Mouse (Mus musculus): ENCODE results near the gene Pomgnt1. TPM values are rescaled to one million over a fixed set of nuclear protein-coding genes. Genes with fewer than 3 reads are reported as not detected.

Pomgnt1 gene
- polyA plus RNA-seq, 1 experiment from 2014 or later, result 11.8 TPM

GRCm38 (mm10) chr4:116175136-116175535 lies 51.5 kb downstream of the Pomgnt1 start:
- H3K9ac ChIP-seq (ENCODE audit: low read depth, low read length), result no peak overlapping the region
- peaks cover 6% of the 10 kb centered on the region for H3K27me3 ChIP-seq (ENCODE audit: control insufficient read depth, insufficient read depth, low read depth, low read length)
- ATAC-seq (ENCODE audit: low read depth), result no peak
- H3K36me3 ChIP-seq (ENCODE audit: control insufficient read depth, insufficient read depth), result no peaks in the 10 kb centered on the region
- H3K27ac ChIP-seq (ENCODE audit: low read length), result no peak overlapping the region
- no peak overlapping the region for H3K4me3 ChIP-seq (ENCODE audit: low read depth, low read length)
- H3K4me1 ChIP-seq (ENCODE audit: control insufficient read depth, low read depth, low read length), result peaks cover 22% of the 10 kb centered on the region
- H3K9me3 ChIP-seq (replicated peaks; ENCODE audit: control insufficient read depth, low read length), result no peaks in the 10 kb centered on the region
- H3K4me2 ChIP-seq (ENCODE audit: low read depth, low read length), result no peak overlapping the region

- peaks cover 6% of the 10 kb centered on the region for H3K27me3 ChIP-seq (ENCODE audit: control insufficient read depth, insufficient read depth, low read depth, low read length)
- H3K4me2 ChIP-seq (ENCODE audit: low read depth, low read length), result peak overlapping the region; percentile 33
- peak; percentile 83 for ATAC-seq (ENCODE audit: low read depth)
- H3K27ac ChIP-seq (ENCODE audit: low read length), result no peak overlapping the region
- H3K4me1 ChIP-seq (ENCODE audit: control insufficient read depth, low read depth, low read length), result peaks cover 22% of the 10 kb centered on the region
- no peak overlapping the region for H3K4me3 ChIP-seq (ENCODE audit: low read depth, low read length)
- no peaks in the 10 kb centered on the region for H3K36me3 ChIP-seq (ENCODE audit: control insufficient read depth, insufficient read depth)
- H3K9me3 ChIP-seq (replicated peaks; ENCODE audit: control insufficient read depth, low read length), result no peaks in the 10 kb centered on the region
- 26% methylated on average over 7 of the region's 7 CpGs for WGBS (ENCODE audit: insufficient replicate concordance)
- no peak overlapping the region for H3K9ac ChIP-seq (ENCODE audit: low read depth, low read length)
These were observed 52.3 kb downstream of the Pomgnt1 start for GRCm38 (mm10) chr4:116175711-116176542.

- H3K9me3 ChIP-seq (replicated peaks; ENCODE audit: control insufficient read depth, low read length), result no peaks in the 10 kb centered on the region
- 0 out of 2 replicates have a peak, but pooled peaks have one; percentile 28 for ATAC-seq (ENCODE audit: low read depth)
- H3K27ac ChIP-seq (ENCODE audit: low read length), result peak overlapping the region; percentile 9; the same call in 1 of the 2 replicates
- 6% methylated on average over 10 of the region's 10 CpGs for WGBS (ENCODE audit: insufficient replicate concordance)
- no peaks in the 10 kb centered on the region for H3K36me3 ChIP-seq (ENCODE audit: control insufficient read depth, insufficient read depth)
- H3K9ac ChIP-seq (ENCODE audit: low read depth, low read length), result no peak overlapping the region
- H3K4me1 ChIP-seq (ENCODE audit: control insufficient read depth, low read depth, low read length), result peaks cover 22% of the 10 kb centered on the region
- H3K27me3 ChIP-seq (ENCODE audit: control insufficient read depth, insufficient read depth, low read depth, low read length), result peaks cover 6% of the 10 kb centered on the region
- H3K4me3 ChIP-seq (ENCODE audit: low read depth, low read length), result no peak overlapping the region
- peak overlapping the region; percentile 33 for H3K4me2 ChIP-seq (ENCODE audit: low read depth, low read length)
These were observed 52.9 kb downstream of the Pomgnt1 start for GRCm38 (mm10) chr4:116176543-116176988.

- Histone ChIP-seq H3K4me2 (ENCODE audit: low read depth, low read length) (peak overlapping the region; percentile 33), H3K27me3 (ENCODE audit: control insufficient read depth, insufficient read depth, low read depth, low read length) (peaks cover 6% of the 10 kb centered on the region), H3K4me3 (ENCODE audit: low read depth, low read length) (no peak overlapping the region), H3K9ac (ENCODE audit: low read depth, low read length) (no peak overlapping the region), H3K9me3 (replicated peaks; ENCODE audit: control insufficient read depth, low read length) (no peaks in the 10 kb centered on the region), H3K36me3 (ENCODE audit: control insufficient read depth, insufficient read depth) (no peaks in the 10 kb centered on the region), H3K4me1 (ENCODE audit: control insufficient read depth, low read depth, low read length) (peaks cover 22% of the 10 kb centered on the region), H3K27ac (ENCODE audit: low read length) (no peak overlapping the region)
- WGBS (ENCODE audit: insufficient replicate concordance), result 28% methylated on average over 5 of the region's 5 CpGs
- peak; percentile 59 for ATAC-seq (ENCODE audit: low read depth)
These were observed 53.5 kb downstream of the Pomgnt1 start for GRCm38 (mm10) chr4:116177140-116177539.

GRCm38 (mm10) chr4:116182079-116182478 lies 58.4 kb downstream of the Pomgnt1 start:
- no peak for ATAC-seq (ENCODE audit: low read depth)
- Histone ChIP-seq H3K9me3 (replicated peaks; ENCODE audit: control insufficient read depth, low read length) (no peaks in the 10 kb centered on the region), H3K36me3 (ENCODE audit: control insufficient read depth, insufficient read depth) (no peaks in the 10 kb centered on the region), H3K4me1 (ENCODE audit: control insufficient read depth, low read depth, low read length) (no peaks in the 10 kb centered on the region), H3K9ac (ENCODE audit: low read depth, low read length) (no peak overlapping the region), H3K27ac (ENCODE audit: low read length) (no peak overlapping the region), H3K4me2 (ENCODE audit: low read depth, low read length) (no peak overlapping the region), H3K4me3 (ENCODE audit: low read depth, low read length) (no peak overlapping the region), H3K27me3 (ENCODE audit: control insufficient read depth, insufficient read depth, low read depth, low read length) (peaks cover 11% of the 10 kb centered on the region)
- WGBS (ENCODE audit: insufficient replicate concordance), result 47% methylated on average over 3 of the region's 3 CpGs

- Histone ChIP-seq H3K27ac (ENCODE audit: low read length) (no peak overlapping the region), H3K27me3 (ENCODE audit: control insufficient read depth, insufficient read depth, low read depth, low read length) (peaks cover 9% of the 10 kb centered on the region)
These were observed 59.1 kb downstream of the Pomgnt1 start for GRCm38 (mm10) chr4:116182745-116183144.

GRCm38 (mm10) chr4:116185083-116185482 lies 61.4 kb downstream of the Pomgnt1 start:
- 57% methylated on average over 4 of the region's 4 CpGs for WGBS (ENCODE audit: insufficient replicate concordance)
- H3K9ac ChIP-seq (ENCODE audit: low read depth, low read length), result no peak overlapping the region
- no peak for ATAC-seq (ENCODE audit: low read depth)

More at GRCm38 (mm10) chr4:116182745-116183144, 59.1 kb downstream of the Pomgnt1 start:
- H3K4me1 ChIP-seq (ENCODE audit: control insufficient read depth, low read depth, low read length), result no peaks in the 10 kb centered on the region
- 30% methylated on average over 12 of the region's 12 CpGs for WGBS (ENCODE audit: insufficient replicate concordance)
- no peaks in the 10 kb centered on the region for H3K9me3 ChIP-seq (replicated peaks; ENCODE audit: control insufficient read depth, low read length)
- ATAC-seq (ENCODE audit: low read depth), result no peak
- H3K36me3 ChIP-seq (ENCODE audit: control insufficient read depth, insufficient read depth), result no peaks in the 10 kb centered on the region
- no peak overlapping the region for H3K4me3 ChIP-seq (ENCODE audit: low read depth, low read length)
- no peak overlapping the region for H3K9ac ChIP-seq (ENCODE audit: low read depth, low read length)
- H3K4me2 ChIP-seq (ENCODE audit: low read depth, low read length), result no peak overlapping the region

GRCm38 (mm10) chr4:116192286-116192835 lies 68.7 kb downstream of the Pomgnt1 start:
- H3K4me3 ChIP-seq (ENCODE audit: low read depth, low read length), result no peak overlapping the region
- 32% methylated on average over 4 of the region's 4 CpGs for WGBS (ENCODE audit: insufficient replicate concordance)

More at GRCm38 (mm10) chr4:116185083-116185482, 61.4 kb downstream of the Pomgnt1 start:
- H3K4me1 ChIP-seq (ENCODE audit: control insufficient read depth, low read depth, low read length), result no peaks in the 10 kb centered on the region
- H3K4me2 ChIP-seq (ENCODE audit: low read depth, low read length), result no peak overlapping the region
- no peak overlapping the region for H3K27ac ChIP-seq (ENCODE audit: low read length)
- peaks cover 9% of the 10 kb centered on the region for H3K27me3 ChIP-seq (ENCODE audit: control insufficient read depth, insufficient read depth, low read depth, low read length)
- no peaks in the 10 kb centered on the region for H3K36me3 ChIP-seq (ENCODE audit: control insufficient read depth, insufficient read depth)
- H3K4me3 ChIP-seq (ENCODE audit: low read depth, low read length), result no peak overlapping the region
- no peaks in the 10 kb centered on the region for H3K9me3 ChIP-seq (replicated peaks; ENCODE audit: control insufficient read depth, low read length)

More at GRCm38 (mm10) chr4:116192286-116192835, 68.7 kb downstream of the Pomgnt1 start:
- peaks cover 21% of the 10 kb centered on the region for H3K4me1 ChIP-seq (ENCODE audit: control insufficient read depth, low read depth, low read length)
- H3K27me3 ChIP-seq (ENCODE audit: control insufficient read depth, insufficient read depth, low read depth, low read length), result no peaks in the 10 kb centered on the region
- no peak overlapping the region for H3K9ac ChIP-seq (ENCODE audit: low read depth, low read length)
- H3K36me3 ChIP-seq (ENCODE audit: control insufficient read depth, insufficient read depth), result no peaks in the 10 kb centered on the region
- H3K4me2 ChIP-seq (ENCODE audit: low read depth, low read length), result no peak overlapping the region
- no peak for ATAC-seq (ENCODE audit: low read depth)
- no peaks in the 10 kb centered on the region for H3K9me3 ChIP-seq (replicated peaks; ENCODE audit: control insufficient read depth, low read length)
- H3K27ac ChIP-seq (ENCODE audit: low read length), result no peak overlapping the region; the same call in 1 of the 2 replicates

All from liver, embryonic 16.5 days (tissue).